Mouse (Mus musculus) cerebellum, postnatal 4 days (tissue): Measurements from ENCODE around the gene Tmem198.
A peak's percentile ranks its signal among the peaks of the same experiment; 100 is the strongest.

Experiments used
- DNase-seq, 2 experiments: peaks; one replicate each; pipeline ENCODE4 v3.0.0; 2022; ENCODE audit warnings: low spot score in 2 of 2, mixed read lengths in 1 of 2

Tmem198 gene

GRCm38 (mm10) chr1:75517984-75518383 is 38.7 kb downstream of the Tmem198 start:
- DNase-seq: no peak

GRCm38 (mm10) chr1:75518427-75518826 is 39.1 kb downstream of the Tmem198 start:
- DNase-seq: no peak

GRCm38 (mm10) chr1:75519576-75519975 is 40.2 kb downstream of the Tmem198 start:
- no peak for DNase-seq

- peak; percentile 74 to 83 for DNase-seq
Measured at GRCm38 (mm10) chr1:75521321-75522031, 42.1 kb downstream of the Tmem198 start, which contains the start of gene Stk11ip. Stk11ip (plus strand) TSS chr1:75521529.

- DNase-seq: no peak
Measured at GRCm38 (mm10) chr1:75524679-75525078, 45.3 kb downstream of the Tmem198 start.

GRCm38 (mm10) chr1:75530546-75530945 is 51.2 kb downstream of the Tmem198 start:
- no peak for DNase-seq

- DNase-seq: no peak
Measured at GRCm38 (mm10) chr1:75532280-75533172, 53.2 kb downstream of the Tmem198 start.

GRCm38 (mm10) chr1:75533325-75534252 is 54.3 kb downstream of the Tmem198 start:
- DNase-seq: no peak
